Mouse (Mus musculus) limb, embryonic 13.5 days (tissue): ENCODE data around the gene Aox1. TPM values are rescaled to one million over a fixed set of nuclear protein-coding genes. Genes with fewer than 3 reads are reported as not detected.

Experiments used
- ATAC-seq: fragments of 200-750 bp; cut with Nextera tagmentation; 2 replicates; pipeline ENCODE4 v1.8.0; 2017; ENCODE audit warnings: low read depth, moderate number of reproducible peaks, moderate TSS enrichment; ENCODE audit not compliant: low FRiP score
- H3K27ac ChIP-seq: fragments of 300-500 bp; sonication (generic); 2 replicates; pipeline ENCODE4 v1.5.1; 2015; ENCODE audit warnings: inconsistent platforms, mild to moderate bottlenecking, moderate library complexity
- H3K27me3 ChIP-seq: fragments of 300-500 bp; sonication (generic); 2 replicates; pipeline ENCODE4 v1.6.1; 2015; ENCODE audit warnings: mild to moderate bottlenecking, inconsistent platforms
- H3K36me3 ChIP-seq: fragments of 300-500 bp; sonication (generic); 2 replicates; pipeline ENCODE4 v1.6.1; 2015; ENCODE audit warnings: inconsistent platforms, mild to moderate bottlenecking, moderate library complexity
- H3K4me1 ChIP-seq: fragments of 300-500 bp; sonication (generic); 2 replicates; pipeline ENCODE4 v1.6.1; 2015; ENCODE audit warnings: inconsistent platforms
- H3K4me2 ChIP-seq: fragments of 300-500 bp; sonication (generic); replicated peaks from 2 replicates; pipeline ENCODE4 v1.6.1; 2015; ENCODE audit warnings: inconsistent platforms, mild to moderate bottlenecking, moderate library complexity
- H3K4me3 ChIP-seq: fragments of 300-500 bp; sonication (generic); 2 replicates; pipeline ENCODE4 v1.5.1; 2015; ENCODE audit warnings: moderate library complexity, mild to moderate bottlenecking, inconsistent platforms
- H3K9ac ChIP-seq: fragments of 300-500 bp; sonication (generic); 2 replicates; pipeline ENCODE4 v1.6.1; 2015; ENCODE audit warnings: mild to moderate bottlenecking, inconsistent platforms
- H3K9me3 ChIP-seq: fragments of 300-500 bp; sonication (generic); 2 replicates; pipeline ENCODE4 v1.6.1; 2016; ENCODE audit warnings: inconsistent platforms
- WGBS: fragments of 180-500 bp; shearing (Covaris S2); methylation state at CpG from one replicate; pipeline ENCODE4 v1.1.7; 2015; 5-methylcytosine and 5-hydroxymethylcytosine counted together
- polyA plus RNA-seq: library from polyadenylated mRNA; unstranded; fragments of >200 nt; fragmentation: Nextera tagmentation; extraction: Ambion mirVana; gene quantifications from 2 replicates; pipeline ENCODE4 v1.2.1, GENCODE M21; 2015

The Aox1 gene
- polyA plus RNA-seq, 1 experiment from 2014 or later, result 0.38 TPM

GRCm38 (mm10) chr1:58091213-58091612 lies 61.5 kb downstream of the Aox1 start:
- ATAC-seq, result no peak
- Histone ChIP-seq H3K27me3 (no peaks in the 10 kb centered on the region), H3K4me2 (no peak overlapping the region), H3K36me3 (no peaks in the 10 kb centered on the region), H3K4me1 (0 out of 2 replicates have a peak, but pooled peaks cover 12% of the 10 kb centered on the region), H3K9me3 (no peaks in the 10 kb centered on the region), H3K9ac (no peak overlapping the region), H3K27ac (no peak overlapping the region), H3K4me3 (no peak overlapping the region)
- WGBS, result 82% methylated on average over 3 of the region's 3 CpGs

- H3K27ac ChIP-seq, result no peak overlapping the region
- H3K27me3 ChIP-seq, result no peaks in the 10 kb centered on the region
- H3K4me1 ChIP-seq, result 0 out of 2 replicates have a peak, but pooled peaks cover 12% of the 10 kb centered on the region
- no peak overlapping the region for H3K4me2 ChIP-seq
- ATAC-seq, result no peak
- no peaks in the 10 kb centered on the region for H3K36me3 ChIP-seq
- no peak overlapping the region for H3K9ac ChIP-seq
- no peaks in the 10 kb centered on the region for H3K9me3 ChIP-seq
- WGBS, result 75% methylated on average over 2 of the region's 2 CpGs
- H3K4me3 ChIP-seq, result no peak overlapping the region
These were observed 62.3 kb downstream of the Aox1 start for GRCm38 (mm10) chr1:58091992-58092560.

DNA sequence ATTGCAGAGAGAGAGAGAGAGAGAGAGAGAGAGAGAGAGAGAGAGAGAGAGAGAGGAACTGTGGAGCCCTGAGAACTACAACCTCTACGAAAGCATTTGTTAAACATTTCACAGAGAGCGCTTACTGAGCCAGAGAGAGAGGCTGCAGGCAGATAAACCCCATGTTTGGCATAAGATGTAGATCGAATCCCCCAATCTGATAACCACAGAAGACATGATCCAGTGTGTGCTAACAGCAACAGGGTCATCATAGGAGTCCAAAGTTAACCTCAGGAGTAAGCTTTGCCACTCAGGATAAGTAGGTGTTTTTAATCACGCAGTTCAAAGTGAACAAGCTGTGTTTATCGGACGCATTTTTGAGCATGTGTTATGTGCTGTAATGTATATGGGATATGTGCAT lies 67.6 kb downstream of the Aox1 start:
- WGBS, result 86% methylated on average over 6 of the region's 6 CpGs
- no peak overlapping the region for H3K9ac ChIP-seq
- no peak for ATAC-seq
- no peaks in the 10 kb centered on the region for H3K36me3 ChIP-seq
- H3K27ac ChIP-seq, result no peak overlapping the region
- H3K4me1 ChIP-seq, result 0 out of 2 replicates have a peak, but pooled peaks cover 3% of the 10 kb centered on the region
- H3K27me3 ChIP-seq, result no peaks in the 10 kb centered on the region
- H3K4me2 ChIP-seq, result no peak overlapping the region
- H3K4me3 ChIP-seq, result no peak overlapping the region
- H3K9me3 ChIP-seq, result no peaks in the 10 kb centered on the region

- Histone ChIP-seq H3K36me3 (no peaks in the 10 kb centered on the region), H3K4me2 (no peak overlapping the region), H3K4me3 (no peak overlapping the region), H3K4me1 (0 out of 2 replicates have a peak, but pooled peaks cover 3% of the 10 kb centered on the region), H3K27me3 (no peaks in the 10 kb centered on the region), H3K27ac (no peak overlapping the region), H3K9me3 (no peaks in the 10 kb centered on the region), H3K9ac (no peak overlapping the region)
- ATAC-seq, result no peak
These were observed 69.4 kb downstream of the Aox1 start for GRCm38 (mm10) chr1:58099119-58099518.

GRCm38 (mm10) chr1:58101531-58102146 lies 71.9 kb downstream of the Aox1 start:
- H3K9me3 ChIP-seq, result no peaks in the 10 kb centered on the region
- no peak overlapping the region for H3K4me3 ChIP-seq
- H3K27ac ChIP-seq, result no peak overlapping the region
- no peaks in the 10 kb centered on the region for H3K36me3 ChIP-seq
- 79% methylated on average over 2 of the region's 2 CpGs for WGBS
- H3K4me2 ChIP-seq, result no peak overlapping the region
- 0 out of 2 replicates have a peak, but pooled peaks cover 3% of the 10 kb centered on the region for H3K4me1 ChIP-seq
- no peak overlapping the region for H3K9ac ChIP-seq
- ATAC-seq, result no peak
- H3K27me3 ChIP-seq, result no peaks in the 10 kb centered on the region

- Histone ChIP-seq H3K4me2 (no peak overlapping the region), H3K9ac (no peak overlapping the region), H3K36me3 (no peaks in the 10 kb centered on the region), H3K4me1 (0 out of 2 replicates have a peak, but pooled peaks cover 3% of the 10 kb centered on the region), H3K27me3 (no peaks in the 10 kb centered on the region), H3K9me3 (no peaks in the 10 kb centered on the region), H3K4me3 (no peak overlapping the region), H3K27ac (no peak overlapping the region)
- no peak for ATAC-seq
- 47% methylated on average over 7 of the region's 7 CpGs for WGBS
These were observed 72.8 kb downstream of the Aox1 start for GRCm38 (mm10) chr1:58102494-58102893.

DNA sequence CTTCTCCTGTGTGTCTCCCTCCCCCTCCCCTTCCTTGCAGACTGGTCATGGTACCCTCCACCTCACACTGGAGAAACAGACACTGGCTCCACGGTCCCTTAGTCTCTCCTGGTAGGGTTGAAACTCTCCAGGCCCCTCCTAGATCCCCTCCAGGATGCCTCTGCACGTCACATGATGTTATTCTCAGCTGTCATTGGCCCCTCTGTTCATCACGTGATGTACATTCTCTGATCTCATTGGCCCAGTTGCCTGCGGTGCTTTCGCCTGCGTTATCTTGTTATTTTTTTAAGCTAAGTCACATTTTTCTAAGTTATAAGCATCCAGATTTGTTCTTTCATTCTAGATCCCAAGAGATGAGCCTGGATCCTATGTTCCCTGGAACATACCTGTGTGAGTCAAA lies 76.0 kb downstream of the Aox1 start:
- Histone ChIP-seq H3K4me3 (no peak overlapping the region), H3K27me3 (no peaks in the 10 kb centered on the region), H3K36me3 (no peaks in the 10 kb centered on the region), H3K27ac (no peak overlapping the region), H3K4me1 (no peaks in the 10 kb centered on the region), H3K9me3 (no peaks in the 10 kb centered on the region), H3K4me2 (no peak overlapping the region), H3K9ac (no peak overlapping the region)
- no peak for ATAC-seq
- 79% methylated on average over 6 of the region's 6 CpGs for WGBS

GRCm38 (mm10) chr1:58107066-58107465 lies 77.3 kb downstream of the Aox1 start:
- Histone ChIP-seq H3K36me3 (no peaks in the 10 kb centered on the region), H3K27ac (no peak overlapping the region), H3K4me2 (no peak overlapping the region), H3K4me3 (no peak overlapping the region), H3K9me3 (no peaks in the 10 kb centered on the region), H3K4me1 (no peaks in the 10 kb centered on the region), H3K27me3 (no peaks in the 10 kb centered on the region), H3K9ac (no peak overlapping the region)
- no peak for ATAC-seq
- WGBS, result 81% methylated on average over 2 of the region's 2 CpGs

- H3K9ac ChIP-seq, result no peak overlapping the region
- no peaks in the 10 kb centered on the region for H3K27me3 ChIP-seq
- 97% methylated on average over 5 of the region's 5 CpGs for WGBS
- no peaks in the 10 kb centered on the region for H3K36me3 ChIP-seq
- no peaks in the 10 kb centered on the region for H3K9me3 ChIP-seq
- no peak overlapping the region for H3K4me2 ChIP-seq
- H3K4me1 ChIP-seq, result no peaks in the 10 kb centered on the region
- ATAC-seq, result no peak
- H3K4me3 ChIP-seq, result no peak overlapping the region
- no peak overlapping the region for H3K27ac ChIP-seq
These were observed 80.5 kb downstream of the Aox1 start for GRCm38 (mm10) chr1:58110241-58110640.

GRCm38 (mm10) chr1:58111315-58111714 lies 81.6 kb downstream of the Aox1 start:
- Histone ChIP-seq H3K9ac (no peak overlapping the region), H3K27ac (no peak overlapping the region), H3K27me3 (no peaks in the 10 kb centered on the region), H3K9me3 (no peaks in the 10 kb centered on the region), H3K4me2 (no peak overlapping the region), H3K4me1 (no peaks in the 10 kb centered on the region), H3K36me3 (no peaks in the 10 kb centered on the region), H3K4me3 (no peak overlapping the region)
- WGBS, result 85% methylated on average over 4 of the region's 4 CpGs
- ATAC-seq, result no peak

DNA sequence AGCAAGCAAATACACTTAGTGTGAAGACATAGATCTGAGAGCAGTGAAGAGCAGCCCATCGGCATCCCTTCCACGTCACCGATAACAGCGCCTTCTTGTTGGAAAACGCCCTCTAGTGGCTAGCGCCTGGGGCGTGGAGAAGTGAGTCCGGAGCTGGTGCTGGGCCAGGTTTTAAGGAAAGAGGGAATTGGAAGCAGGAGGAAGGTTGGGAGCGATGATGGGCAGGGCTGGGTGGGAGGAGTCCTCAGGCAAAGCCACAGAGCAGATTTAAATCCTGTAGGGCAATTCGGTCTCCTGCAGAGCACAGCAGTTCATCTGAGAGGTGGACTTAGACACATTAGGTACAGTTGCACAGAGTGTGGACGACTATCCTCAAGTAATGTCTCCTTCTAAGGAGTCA lies 83.1 kb downstream of the Aox1 start, which contains the start of gene Aox3:
Gene Aox3, plus strand, starts transcription at position 251 of the 400 bp plus-strand sequence.
- H3K4me3 ChIP-seq, result 0 out of 2 replicates have a peak within 1 kb of the TSS, but pooled peaks have one; percentile 1

DNA sequence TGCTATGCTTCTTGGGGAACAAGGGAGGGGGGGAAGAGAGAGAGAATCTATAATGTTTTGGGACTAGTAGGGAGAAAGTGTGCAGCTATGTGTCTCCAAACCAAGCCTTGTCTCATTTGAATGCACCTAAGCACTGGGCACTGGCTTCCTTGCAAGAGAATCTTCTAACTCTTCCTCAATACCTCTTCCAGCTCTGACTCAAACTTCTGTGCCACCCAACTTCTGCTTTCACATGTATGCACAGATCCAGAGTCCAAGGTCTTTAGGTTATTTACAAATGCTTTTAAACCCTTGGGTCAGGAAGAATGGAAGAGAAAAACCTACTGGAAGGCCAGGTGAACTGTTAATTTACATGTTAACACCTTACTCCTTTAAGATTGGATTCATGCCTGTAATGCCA lies 83.7 kb downstream of the Aox1 start:
- H3K4me1 ChIP-seq, result no peaks in the 10 kb centered on the region
- H3K4me2 ChIP-seq, result no peak overlapping the region
- no peak overlapping the region for H3K9ac ChIP-seq
- no peak overlapping the region for H3K4me3 ChIP-seq
- H3K27me3 ChIP-seq, result no peaks in the 10 kb centered on the region
- no peaks in the 10 kb centered on the region for H3K36me3 ChIP-seq
- ATAC-seq, result no peak
- no peak overlapping the region for H3K27ac ChIP-seq
- H3K9me3 ChIP-seq, result no peaks in the 10 kb centered on the region

More for the DNA sequence above, 83.1 kb downstream of the Aox1 start, which contains the start of gene Aox3:
- Histone ChIP-seq H3K27me3 (no peaks in the 10 kb centered on the region), H3K36me3 (no peaks in the 10 kb centered on the region), H3K4me2 (peak within 1 kb of the TSS; percentile 38), H3K27ac (no peak within 1 kb of the TSS), H3K9me3 (no peaks in the 10 kb centered on the region), H3K4me1 (no peaks in the 10 kb centered on the region), H3K9ac (no peak within 1 kb of the TSS)
- peak; percentile 69; the same call in 1 of the 2 replicates for ATAC-seq
- 11% methylated on average over 11 of the region's 11 CpGs for WGBS
